Mouse (Mus musculus): ENCODE results near the gene Stk10. TPM values are rescaled to one million over a fixed set of nuclear protein-coding genes. Genes with fewer than 3 reads are reported as not detected.

The Stk10 gene
- polyA plus RNA-seq, 1 experiment from 2014 or later, result 2.2 TPM

- Histone ChIP-seq H3K4me2 (ENCODE audit: low read length) (no peak overlapping the region), H3K27me3 (ENCODE audit: control insufficient read depth, insufficient read depth, low read length) (no peaks in the 10 kb centered on the region), H3K36me3 (ENCODE audit: control insufficient read depth, insufficient read depth, low read length) (no peaks in the 10 kb centered on the region), H3K4me1 (ENCODE audit: control insufficient read depth in 2 of 2, insufficient read depth in 2 of 2, low read length in 2 of 2) (peaks cover 46 to 48% of the 10 kb centered on the region in 2 experiments), H3K9ac (ENCODE audit: low read length) (no peak overlapping the region), H3K9me3 (ENCODE audit: control insufficient read depth, low read length) (no peaks in the 10 kb centered on the region), H3K27ac (replicated peaks in 1 of 2; ENCODE audit: control insufficient read depth in 1 of 2, insufficient read depth in 1 of 2, low read depth in 2 of 2, low read length in 2 of 2) (no peak overlapping the region), H3K4me3 (ENCODE audit: control insufficient read depth in 1 of 2, insufficient read depth in 1 of 2, low read depth in 1 of 2, low read length in 2 of 2) (no peak overlapping the region)
- ATAC-seq (ENCODE audit: insufficient number of reproducible peaks, insufficient read depth, low FRiP score, low read depth), result no peak
- WGBS, result 95% methylated on average over 4 of the region's 4 CpGs
These were observed 18.0 kb downstream of the Stk10 start for GRCm38 (mm10) chr11:32551056-32551455.

GRCm38 (mm10) chr11:32551579-32552297 is 18.6 kb downstream of the Stk10 start:
- Histone ChIP-seq H3K9me3 (ENCODE audit: control insufficient read depth, low read length) (no peaks in the 10 kb centered on the region), H3K27ac (replicated peaks in 1 of 2; ENCODE audit: control insufficient read depth in 1 of 2, insufficient read depth in 1 of 2, low read depth in 2 of 2, low read length in 2 of 2) (no peak overlapping the region), H3K4me2 (ENCODE audit: low read length) (no peak overlapping the region), H3K27me3 (ENCODE audit: control insufficient read depth, insufficient read depth, low read length) (no peaks in the 10 kb centered on the region), H3K36me3 (ENCODE audit: control insufficient read depth, insufficient read depth, low read length) (no peaks in the 10 kb centered on the region), H3K4me3 (ENCODE audit: control insufficient read depth in 1 of 2, insufficient read depth in 1 of 2, low read depth in 1 of 2, low read length in 2 of 2) (no peak overlapping the region), H3K9ac (ENCODE audit: low read length) (no peak overlapping the region), H3K4me1 (ENCODE audit: control insufficient read depth in 2 of 2, insufficient read depth in 2 of 2, low read length in 2 of 2) (peaks cover 41% of the 10 kb centered on the region in 2 experiments)
- ATAC-seq (ENCODE audit: insufficient number of reproducible peaks, insufficient read depth, low FRiP score, low read depth), result no peak
- WGBS, result 71% methylated on average over 12 of the region's 12 CpGs

- H3K9me3 ChIP-seq (ENCODE audit: control insufficient read depth, low read length), result no peaks in the 10 kb centered on the region
- WGBS, result 54% methylated on average over 13 of the region's 13 CpGs
- ATAC-seq (ENCODE audit: insufficient number of reproducible peaks, insufficient read depth, low FRiP score, low read depth), result peak; percentile 44
- no peak overlapping the region for H3K4me3 ChIP-seq (ENCODE audit: control insufficient read depth in 1 of 2, insufficient read depth in 1 of 2, low read depth in 1 of 2, low read length in 2 of 2)
- no peaks in the 10 kb centered on the region for H3K27me3 ChIP-seq (ENCODE audit: control insufficient read depth, insufficient read depth, low read length)
- H3K4me1 ChIP-seq (ENCODE audit: control insufficient read depth in 2 of 2, insufficient read depth in 2 of 2, low read length in 2 of 2), result peaks cover 36 to 40% of the 10 kb centered on the region in 2 experiments
- H3K4me2 ChIP-seq (ENCODE audit: low read length), result no peak overlapping the region
- H3K9ac ChIP-seq (ENCODE audit: low read length), result no peak overlapping the region
- H3K27ac ChIP-seq (replicated peaks in 1 of 2; ENCODE audit: control insufficient read depth in 1 of 2, insufficient read depth in 1 of 2, low read depth in 2 of 2, low read length in 2 of 2), result peak overlapping the region; percentile 20 to 62
- H3K36me3 ChIP-seq (ENCODE audit: control insufficient read depth, insufficient read depth, low read length), result no peaks in the 10 kb centered on the region
These were observed 19.4 kb downstream of the Stk10 start for GRCm38 (mm10) chr11:32552401-32553090.

DNA sequence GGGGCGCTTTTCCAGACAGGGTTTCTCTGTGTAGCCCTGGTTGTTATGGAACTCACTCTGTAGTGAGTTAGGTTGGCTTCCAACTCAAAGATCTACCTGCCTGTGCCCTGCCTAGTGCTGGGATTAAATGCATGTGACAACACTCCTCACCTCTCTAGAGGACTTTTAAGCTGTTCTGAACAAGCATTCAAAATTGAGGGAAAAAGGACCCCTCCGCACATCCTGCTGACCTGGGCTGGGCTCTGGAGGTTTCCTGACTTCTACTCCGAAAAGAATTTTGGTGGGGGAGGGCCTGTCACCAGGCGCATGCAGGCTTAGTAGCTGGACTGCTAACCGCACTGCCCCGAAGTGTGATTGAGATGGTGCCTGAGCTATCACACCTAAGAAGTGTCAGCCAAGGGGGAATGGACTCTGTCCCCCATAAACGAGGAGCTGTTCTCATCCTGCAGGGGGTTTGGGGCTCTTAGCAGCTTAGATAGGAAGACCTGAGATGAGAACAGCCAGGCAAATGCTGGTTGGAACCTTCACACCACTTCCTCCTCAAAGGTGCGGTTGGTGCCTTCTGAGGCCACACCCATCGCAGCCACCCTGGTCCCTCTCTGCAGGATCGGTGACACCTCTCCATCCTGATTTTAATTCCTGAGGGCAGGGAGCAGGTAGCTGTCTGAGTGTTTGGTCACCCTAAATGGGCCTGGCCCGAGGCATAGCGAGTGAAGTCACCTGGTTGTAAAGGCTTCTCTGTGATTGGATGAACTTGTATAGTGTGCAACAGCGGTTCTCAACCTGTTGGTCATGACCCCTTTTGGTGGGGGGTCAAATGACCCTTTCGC is 20.4 kb downstream of the Stk10 start:
- H3K4me3 ChIP-seq (ENCODE audit: control insufficient read depth in 1 of 2, insufficient read depth in 1 of 2, low read depth in 1 of 2, low read length in 2 of 2), result no peak overlapping the region
- ATAC-seq (ENCODE audit: insufficient number of reproducible peaks, insufficient read depth, low FRiP score, low read depth), result no peak
- WGBS, result 37% methylated on average over 14 of the region's 14 CpGs
- no peaks in the 10 kb centered on the region for H3K9me3 ChIP-seq (ENCODE audit: control insufficient read depth, low read length)
- H3K4me1 ChIP-seq (ENCODE audit: control insufficient read depth in 2 of 2, insufficient read depth in 2 of 2, low read length in 2 of 2), result peaks cover 30 to 32% of the 10 kb centered on the region in 2 experiments
- 0 out of 2 replicates have a peak overlapping the region, but pooled peaks have one; percentile 8 for H3K4me2 ChIP-seq (ENCODE audit: low read length)
- H3K36me3 ChIP-seq (ENCODE audit: control insufficient read depth, insufficient read depth, low read length), result no peaks in the 10 kb centered on the region
- H3K27me3 ChIP-seq (ENCODE audit: control insufficient read depth, insufficient read depth, low read length), result no peaks in the 10 kb centered on the region
- peak overlapping the region in 1 of 2 experiments; percentile 62; a peak in 2 of 4 replicates for H3K27ac ChIP-seq (replicated peaks in 1 of 2; ENCODE audit: control insufficient read depth in 1 of 2, insufficient read depth in 1 of 2, low read depth in 2 of 2, low read length in 2 of 2)
- no peak overlapping the region for H3K9ac ChIP-seq (ENCODE audit: low read length)

DNA sequence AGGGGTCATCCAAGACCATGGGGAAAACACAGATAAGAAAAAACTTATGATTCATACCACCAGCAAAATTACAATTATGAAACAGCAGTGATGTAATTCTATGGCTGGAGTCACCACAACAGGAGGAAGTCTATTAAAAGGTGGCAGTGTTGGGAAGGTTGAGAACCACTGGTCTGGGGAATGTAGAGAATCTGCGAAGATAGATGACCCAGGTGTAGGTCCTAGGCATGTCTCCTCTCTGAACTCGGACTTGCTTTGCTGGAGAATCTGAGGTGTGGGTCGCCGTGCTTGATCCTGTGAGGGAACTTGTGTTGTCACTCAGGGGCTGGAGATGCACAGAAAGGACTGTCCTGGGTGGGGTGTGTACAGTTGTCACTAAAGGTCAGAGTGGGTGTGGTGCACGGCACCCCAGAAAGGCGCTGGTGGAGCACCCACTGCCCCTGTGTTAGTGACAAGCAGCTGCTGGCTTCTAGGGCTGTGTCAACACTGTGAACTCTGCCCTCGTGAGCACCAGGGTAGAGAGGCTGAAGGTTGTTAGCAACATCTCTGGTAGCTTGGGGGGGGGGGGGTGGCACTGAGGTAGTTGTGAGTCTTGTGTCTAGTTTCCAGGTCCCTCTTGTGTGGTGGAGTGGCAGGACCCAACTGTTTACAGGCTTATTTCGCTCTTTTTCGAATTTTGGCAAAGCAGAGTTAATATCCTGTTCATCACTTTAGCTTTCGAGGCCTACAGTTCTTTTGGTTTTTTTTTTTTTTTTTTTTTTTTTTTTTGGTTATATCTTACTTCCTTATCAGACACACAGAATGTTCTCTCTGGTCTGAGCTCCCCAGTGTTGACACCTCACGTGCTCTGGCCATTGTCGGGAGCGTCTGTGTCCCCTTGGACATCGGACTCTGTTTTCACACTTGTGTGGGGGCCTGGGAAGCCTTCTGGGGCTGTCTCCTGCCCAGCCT is 21.3 kb downstream of the Stk10 start:
- WGBS, result 55% methylated on average over 14 of the region's 14 CpGs
- ATAC-seq (ENCODE audit: insufficient number of reproducible peaks, insufficient read depth, low FRiP score, low read depth), result no peak
- Histone ChIP-seq H3K4me2 (ENCODE audit: low read length) (no peak overlapping the region), H3K36me3 (ENCODE audit: control insufficient read depth, insufficient read depth, low read length) (no peaks in the 10 kb centered on the region), H3K27me3 (ENCODE audit: control insufficient read depth, insufficient read depth, low read length) (no peaks in the 10 kb centered on the region), H3K9ac (ENCODE audit: low read length) (no peak overlapping the region), H3K4me3 (ENCODE audit: control insufficient read depth in 1 of 2, insufficient read depth in 1 of 2, low read depth in 1 of 2, low read length in 2 of 2) (no peak overlapping the region), H3K4me1 (ENCODE audit: control insufficient read depth in 2 of 2, insufficient read depth in 2 of 2, low read length in 2 of 2) (peaks cover 30 to 32% of the 10 kb centered on the region in 2 experiments), H3K27ac (replicated peaks in 1 of 2; ENCODE audit: control insufficient read depth in 1 of 2, insufficient read depth in 1 of 2, low read depth in 2 of 2, low read length in 2 of 2) (no peak overlapping the region), H3K9me3 (ENCODE audit: control insufficient read depth, low read length) (no peaks in the 10 kb centered on the region)

GRCm38 (mm10) chr11:32555103-32555689 is 22.1 kb downstream of the Stk10 start:
- ATAC-seq (ENCODE audit: insufficient number of reproducible peaks, insufficient read depth, low FRiP score, low read depth), result no peak
- no peaks in the 10 kb centered on the region for H3K36me3 ChIP-seq (ENCODE audit: control insufficient read depth, insufficient read depth, low read length)
- H3K4me3 ChIP-seq (ENCODE audit: control insufficient read depth in 1 of 2, insufficient read depth in 1 of 2, low read depth in 1 of 2, low read length in 2 of 2), result no peak overlapping the region
- H3K27me3 ChIP-seq (ENCODE audit: control insufficient read depth, insufficient read depth, low read length), result no peaks in the 10 kb centered on the region
- H3K4me2 ChIP-seq (ENCODE audit: low read length), result no peak overlapping the region
- H3K27ac ChIP-seq (replicated peaks in 1 of 2; ENCODE audit: control insufficient read depth in 1 of 2, insufficient read depth in 1 of 2, low read depth in 2 of 2, low read length in 2 of 2), result no peak overlapping the region
- 81% methylated on average over 12 of the region's 12 CpGs for WGBS
- peaks cover 30 to 32% of the 10 kb centered on the region in 2 experiments for H3K4me1 ChIP-seq (ENCODE audit: control insufficient read depth in 2 of 2, insufficient read depth in 2 of 2, low read length in 2 of 2)
- no peaks in the 10 kb centered on the region for H3K9me3 ChIP-seq (ENCODE audit: control insufficient read depth, low read length)
- no peak overlapping the region for H3K9ac ChIP-seq (ENCODE audit: low read length)
